Mouse (Mus musculus) hindbrain, embryonic 11.5 days (tissue): ENCODE results near the gene Nfix. TPM values are rescaled to one million over a fixed set of nuclear protein-coding genes. Genes with fewer than 3 reads are reported as not detected.

Experiments used
- ATAC-seq: fragments of 200-750 bp; cut with Nextera tagmentation; 2 replicates; pipeline ENCODE4 v1.8.0; 2017; ENCODE audit warnings: mild to moderate bottlenecking, moderate TSS enrichment, moderate library complexity; ENCODE audit not compliant: low FRiP score
- DNase-seq: peaks from one replicate; pipeline ENCODE4 v3.0.0-alpha.2; 2015; ENCODE audit warnings: low spot score
- H3K27ac ChIP-seq: fragments of 300-500 bp; sonication (generic); 2 replicates; pipeline ENCODE4 v1.5.1; 2014; ENCODE audit warnings: mild to moderate bottlenecking, low read depth, low read length
- H3K27me3 ChIP-seq: fragments of 300-500 bp; sonication (generic); 2 replicates; pipeline ENCODE4 v1.6.1; 2014; ENCODE audit warnings: mild to moderate bottlenecking, low read length, moderate library complexity, mixed read lengths; ENCODE audit not compliant: control insufficient read depth, insufficient read depth
- H3K36me3 ChIP-seq: fragments of 300-500 bp; sonication (generic); 2 replicates; pipeline ENCODE4 v1.6.1; 2014; ENCODE audit warnings: mild to moderate bottlenecking, low read length, moderate library complexity, mixed read lengths; ENCODE audit not compliant: control insufficient read depth, insufficient read depth
- H3K4me1 ChIP-seq: fragments of 300-500 bp; sonication (generic); replicated peaks from 2 replicates; pipeline ENCODE4 v1.6.1; 2014; ENCODE audit warnings: low read length, mixed read lengths; ENCODE audit not compliant: control insufficient read depth, insufficient read depth
- H3K4me2 ChIP-seq: fragments of 300-500 bp; sonication (generic); replicated peaks from 2 replicates; pipeline ENCODE4 v1.6.1; 2014; ENCODE audit warnings: mild to moderate bottlenecking, low read depth, low read length
- H3K4me3 ChIP-seq: fragments of 300-500 bp; sonication (generic); 2 replicates; pipeline ENCODE4 v1.5.1; 2014; ENCODE audit warnings: low read depth, low read length
- H3K9ac ChIP-seq: fragments of 300-500 bp; sonication (generic); 2 replicates; pipeline ENCODE4 v1.6.1; 2014; ENCODE audit warnings: low read depth, low read length
- H3K9me3 ChIP-seq: fragments of 300-500 bp; sonication (generic); 2 replicates; pipeline ENCODE4 v1.6.1; 2016; ENCODE audit warnings: low read length; ENCODE audit not compliant: control insufficient read depth
- WGBS: fragments of 180-500 bp; shearing (Covaris S2); extraction: QIAGEN DNeasy Blood & Tissue Kit; methylation state at CpG from one replicate; pipeline ENCODE4 v1.1.7; 2014; 5-methylcytosine and 5-hydroxymethylcytosine counted together
- polyA plus RNA-seq: library from polyadenylated mRNA; unstranded; fragments of >200 nt; fragmentation: Nextera tagmentation; extraction: Ambion mirVana; gene quantifications from 2 replicates; pipeline ENCODE4 v1.2.1, GENCODE M21; 2014

Gene Nfix
- polyA plus RNA-seq, 1 experiment from 2014 or later = 3.0 TPM

GRCm38 (mm10) chr8:84794486-84794885, 5.7 kb downstream of the Nfix start:
- H3K4me1 ChIP-seq = peaks cover under 1% of the 10 kb centered on the region
- H3K27ac ChIP-seq = no peak overlapping the region
- H3K4me2 ChIP-seq = no peak overlapping the region
- WGBS = 53% methylated on average over 7 of the region's 7 CpGs
- H3K27me3 ChIP-seq = peaks cover 93% of the 10 kb centered on the region
- H3K4me3 ChIP-seq = no peak overlapping the region
- no peaks in the 10 kb centered on the region for H3K9me3 ChIP-seq
- H3K9ac ChIP-seq = no peak overlapping the region
- no peaks in the 10 kb centered on the region for H3K36me3 ChIP-seq
- ATAC-seq = no peak
- no peak for DNase-seq

DNA sequence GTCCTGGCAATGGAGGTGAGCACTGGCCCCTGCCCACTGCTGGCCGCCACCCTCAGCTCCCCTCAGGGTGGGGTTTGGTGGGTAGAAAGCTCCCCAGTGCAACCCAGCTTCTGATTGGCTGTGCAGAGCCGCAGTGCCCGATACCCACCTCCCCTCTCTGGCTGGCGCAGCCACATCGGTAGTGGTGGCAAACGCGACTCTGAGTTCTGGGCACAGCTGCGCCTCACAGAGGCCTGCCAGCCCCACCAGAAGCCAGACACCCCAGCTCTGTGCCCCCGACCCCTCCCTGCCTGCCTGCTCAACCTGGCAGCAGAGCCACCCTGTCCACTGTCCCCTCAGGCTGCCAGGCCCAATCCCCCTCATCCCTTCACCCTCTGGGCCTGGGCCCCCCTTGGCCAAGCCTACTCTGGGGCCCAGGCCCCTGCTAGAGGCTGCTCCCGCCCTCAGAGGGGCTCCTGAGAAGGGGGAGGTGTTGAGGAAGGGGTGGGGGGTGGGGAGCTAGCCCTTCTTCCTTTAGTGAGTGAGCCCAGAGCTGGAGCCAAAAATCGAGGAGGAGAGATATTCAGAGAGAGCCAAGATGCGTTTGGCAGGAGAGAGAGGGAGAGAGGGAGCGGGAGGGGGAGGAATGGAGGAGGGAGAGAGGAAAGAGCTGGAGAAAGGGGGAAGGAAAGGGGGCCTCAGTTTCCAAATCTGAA, 6.2 kb downstream of the Nfix start:
- H3K4me3 ChIP-seq = no peak overlapping the region
- no peak overlapping the region for H3K9ac ChIP-seq
- no peak overlapping the region for H3K27ac ChIP-seq
- 63% methylated on average over 13 of the region's 13 CpGs for WGBS
- peaks cover 93% of the 10 kb centered on the region for H3K27me3 ChIP-seq
- H3K4me2 ChIP-seq = no peak overlapping the region
- no peaks in the 10 kb centered on the region for H3K9me3 ChIP-seq
- no peaks in the 10 kb centered on the region for H3K36me3 ChIP-seq
- ATAC-seq (no peak), DNase-seq (no peak)
- H3K4me1 ChIP-seq = no peaks in the 10 kb centered on the region

DNA sequence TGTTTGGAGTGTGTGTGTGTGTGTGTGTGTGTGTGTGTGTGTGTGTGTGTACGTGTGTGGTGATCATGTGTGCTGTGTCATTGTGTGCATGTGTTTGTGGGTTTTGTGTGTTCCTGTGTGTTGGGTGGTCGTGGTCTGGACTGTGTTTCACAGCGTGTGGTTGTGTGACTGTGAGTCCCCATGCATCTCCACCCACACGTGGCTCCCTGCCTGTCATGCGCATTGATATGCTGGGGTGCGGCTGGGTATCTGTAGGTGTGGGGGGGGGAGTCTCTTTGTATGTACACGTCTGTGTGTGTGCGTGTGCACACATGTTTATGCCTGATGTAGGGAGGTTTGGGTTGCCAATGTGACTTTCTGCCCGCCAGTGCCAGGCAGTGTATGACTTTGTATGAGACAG, 7.0 kb downstream of the Nfix start:
- peaks cover 93% of the 10 kb centered on the region for H3K27me3 ChIP-seq
- 82% methylated on average over 9 of the region's 9 CpGs for WGBS
- no peak for DNase-seq
- no peak for ATAC-seq
- no peak overlapping the region for H3K9ac ChIP-seq
- no peak overlapping the region for H3K4me3 ChIP-seq
- H3K4me2 ChIP-seq = no peak overlapping the region
- no peak overlapping the region for H3K27ac ChIP-seq
- no peaks in the 10 kb centered on the region for H3K4me1 ChIP-seq
- H3K36me3 ChIP-seq = no peaks in the 10 kb centered on the region
- no peaks in the 10 kb centered on the region for H3K9me3 ChIP-seq

GRCm38 (mm10) chr8:84792429-84792947, 7.7 kb downstream of the Nfix start:
- H3K27ac ChIP-seq = no peak overlapping the region
- DNase-seq = no peak
- H3K36me3 ChIP-seq = no peaks in the 10 kb centered on the region
- H3K4me2 ChIP-seq = no peak overlapping the region
- no peak overlapping the region for H3K9ac ChIP-seq
- H3K27me3 ChIP-seq = peaks cover 93% of the 10 kb centered on the region
- H3K4me3 ChIP-seq = no peak overlapping the region
- H3K4me1 ChIP-seq = no peaks in the 10 kb centered on the region
- no peak for ATAC-seq
- no peaks in the 10 kb centered on the region for H3K9me3 ChIP-seq
- 74% methylated on average over 12 of the region's 12 CpGs for WGBS

DNA sequence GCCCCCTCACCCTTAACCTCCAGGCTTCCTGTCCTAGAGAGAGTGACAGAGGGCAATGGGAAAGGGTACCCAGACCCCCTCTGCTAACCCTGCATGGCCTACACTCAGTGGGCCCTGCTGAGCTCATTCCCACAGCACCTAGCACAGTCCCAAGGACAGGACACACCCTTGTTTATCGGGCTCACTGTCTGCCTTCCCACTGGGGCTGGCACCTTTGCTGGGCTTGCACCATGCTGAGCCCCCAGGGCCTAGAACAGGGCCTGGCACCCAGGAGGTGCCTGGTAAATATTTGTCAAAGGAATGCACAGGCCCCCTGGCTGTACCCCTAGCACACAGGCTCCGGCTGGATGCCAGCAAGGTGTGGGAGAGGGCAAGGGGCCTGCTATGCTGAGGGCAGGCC, 9.6 kb downstream of the Nfix start:
- H3K9ac ChIP-seq = no peak overlapping the region
- DNase-seq (no peak), ATAC-seq (no peak)
- no peak overlapping the region for H3K4me3 ChIP-seq
- peaks cover 93% of the 10 kb centered on the region for H3K27me3 ChIP-seq
- no peaks in the 10 kb centered on the region for H3K4me1 ChIP-seq
- H3K36me3 ChIP-seq = no peaks in the 10 kb centered on the region
- H3K9me3 ChIP-seq = no peaks in the 10 kb centered on the region
- no peak overlapping the region for H3K4me2 ChIP-seq
- WGBS = 59% methylated on average over 2 of the region's 2 CpGs
- H3K27ac ChIP-seq = no peak overlapping the region

GRCm38 (mm10) chr8:84789855-84790486, 10.2 kb downstream of the Nfix start:
- H3K4me1 ChIP-seq = no peaks in the 10 kb centered on the region
- H3K36me3 ChIP-seq = no peaks in the 10 kb centered on the region
- no peak overlapping the region for H3K4me3 ChIP-seq
- H3K27me3 ChIP-seq = peaks cover 93% of the 10 kb centered on the region
- DNase-seq = no peak
- no peak overlapping the region for H3K27ac ChIP-seq
- no peaks in the 10 kb centered on the region for H3K9me3 ChIP-seq
- no peak overlapping the region for H3K9ac ChIP-seq
- 77% methylated on average over 9 of the region's 9 CpGs for WGBS
- ATAC-seq = no peak
- H3K4me2 ChIP-seq = no peak overlapping the region

DNA sequence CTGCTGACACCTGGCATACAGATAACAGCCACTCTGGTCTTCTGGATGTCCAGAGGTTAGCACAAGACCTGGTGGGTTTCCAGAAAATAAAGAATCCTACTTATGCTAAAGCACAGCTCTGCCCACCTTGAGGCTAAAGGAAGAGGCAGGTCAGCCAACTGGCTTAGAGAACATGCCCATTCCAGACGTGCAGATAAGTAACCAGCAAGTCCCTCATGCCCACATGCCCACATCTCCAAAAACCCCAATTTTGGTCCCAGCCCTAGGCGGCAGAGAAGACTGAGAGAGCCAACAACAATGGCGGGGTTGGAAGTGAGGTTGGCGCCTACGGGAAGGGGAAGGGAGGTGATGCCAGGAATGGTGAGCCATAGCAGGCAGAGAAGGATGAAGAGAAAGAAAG, 10.8 kb downstream of the Nfix start:
- Histone ChIP-seq H3K27me3 (peaks cover 95% of the 10 kb centered on the region), H3K9ac (no peak overlapping the region), H3K27ac (no peak overlapping the region), H3K4me3 (no peak overlapping the region), H3K4me1 (no peaks in the 10 kb centered on the region), H3K36me3 (no peaks in the 10 kb centered on the region), H3K9me3 (no peaks in the 10 kb centered on the region), H3K4me2 (no peak overlapping the region)
- WGBS = 50% methylated on average over 5 of the region's 5 CpGs
- ATAC-seq (no peak), DNase-seq (no peak)

- Histone ChIP-seq H3K9ac (no peak overlapping the region), H3K4me1 (no peaks in the 10 kb centered on the region), H3K27ac (no peak overlapping the region), H3K4me3 (no peak overlapping the region), H3K36me3 (no peaks in the 10 kb centered on the region), H3K9me3 (no peaks in the 10 kb centered on the region), H3K4me2 (no peak overlapping the region), H3K27me3 (peaks cover 96% of the 10 kb centered on the region)
- WGBS = 13% methylated on average over 11 of the region's 11 CpGs
- no peak for ATAC-seq
- peak; percentile 19 for DNase-seq
Observed at GRCm38 (mm10) chr8:84788896-84789295, 11.2 kb downstream of the Nfix start.
